In the genomic region with DNA sequence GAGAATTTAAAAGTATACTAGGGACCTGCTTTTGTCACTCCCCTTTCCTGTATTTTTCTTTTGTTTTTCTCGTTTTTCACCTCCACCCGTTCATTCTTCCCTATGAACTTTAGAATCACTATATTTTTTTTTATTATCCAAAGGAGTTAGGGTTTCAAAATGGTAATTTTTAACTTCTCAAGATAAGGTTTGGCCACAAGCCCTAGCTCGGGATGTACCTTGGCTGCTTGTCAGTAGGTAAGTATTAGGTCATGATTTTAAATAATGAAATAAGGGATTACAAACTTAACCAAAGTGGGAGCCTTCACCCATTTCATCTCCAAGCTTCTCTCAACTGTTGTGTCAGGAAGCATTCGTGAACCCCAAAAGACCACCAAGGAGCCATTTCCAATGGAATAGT, we compare ENCODE assay signal across 33 mouse cellular contexts. TPM values are rescaled to one million over a fixed set of nuclear protein-coding genes. Genes with fewer than 3 reads are reported as not detected.
"Had no signal": no experiment of that assay in that cellular context is flagged by ENCODE, and none has a peak within 500 bp of the region (broad histone marks: within the 10 kb centered on the region; RNA-seq: fewer than 3 reads in every experiment).

No protein-coding gene starts in this region.

- H3K4me1 ChIP-seq: heart, embryonic 10.5 days; heart, embryonic 12.5 days; heart, embryonic 13.5 days; heart, embryonic 15.5 days; hindbrain, embryonic 10.5 days; hindbrain, embryonic 12.5 days; hindbrain, embryonic 13.5 days; hindbrain, embryonic 15.5 days; intestine, embryonic 15.5 days; kidney, embryonic 15.5 days had no signal

- H3K4me3 ChIP-seq: heart, adult 2 months; heart, embryonic 10.5 days; heart, embryonic 12.5 days; heart, embryonic 13.5 days; heart, embryonic 15.5 days; hindbrain, embryonic 10.5 days; hindbrain, embryonic 12.5 days; hindbrain, embryonic 13.5 days; hindbrain, embryonic 15.5 days; intestine, embryonic 15.5 days; kidney, embryonic 15.5 days; layer of hippocampus, adult 2 months; left cerebral cortex, adult 2 months had no signal

- H3K9ac ChIP-seq: heart, embryonic 12.5 days; heart, embryonic 13.5 days; heart, embryonic 15.5 days; hindbrain, embryonic 12.5 days; hindbrain, embryonic 13.5 days; hindbrain, embryonic 14.5 days; hindbrain, embryonic 15.5 days; intestine, embryonic 15.5 days; kidney, embryonic 15.5 days had no signal

- H3K27ac ChIP-seq: heart, adult 2 months; heart, embryonic 10.5 days; heart, embryonic 13.5 days; heart, embryonic 15.5 days; hindbrain, embryonic 10.5 days; hindbrain, embryonic 12.5 days; hindbrain, embryonic 13.5 days; hindbrain, embryonic 14.5 days; hindbrain, embryonic 15.5 days; hindbrain, postnatal 0 days; intestine, embryonic 15.5 days; kidney, embryonic 15.5 days; kidney, postnatal 0 days; layer of hippocampus, adult 2 months; left cerebral cortex, adult 2 months had no signal

- H3K4me2 ChIP-seq: heart, embryonic 11.5 days; heart, embryonic 12.5 days; heart, embryonic 13.5 days; heart, embryonic 15.5 days; hindbrain, embryonic 12.5 days; hindbrain, embryonic 13.5 days; hindbrain, embryonic 14.5 days; hindbrain, embryonic 15.5 days; intestine, embryonic 15.5 days; kidney, embryonic 15.5 days had no signal

- DNase-seq: heart, adult 2 months; heart, postnatal 10 days; heart, postnatal 14 days; heart, postnatal 36 days; heart, postnatal 4 days; kidney, adult 11 months; kidney, adult 18-20 months; kidney, postnatal 10 days; kidney, postnatal 25 days; kidney, postnatal 4 days; layer of hippocampus, adult 9-11 months; layer of hippocampus, postnatal 36 days had no signal

- ATAC-seq: hindbrain, embryonic 16.5 days; hindbrain, postnatal 0 days; inflammation-experienced regulatory T-cells, adult 6 months; intestine, embryonic 15.5 days; intestine, embryonic 16.5 days; intestine, postnatal 0 days had no signal

- H3K36me3 ChIP-seq: heart, embryonic 12.5 days; heart, embryonic 13.5 days; heart, embryonic 15.5 days; hindbrain, embryonic 10.5 days; hindbrain, embryonic 12.5 days; hindbrain, embryonic 13.5 days; hindbrain, embryonic 15.5 days; intestine, embryonic 15.5 days; kidney, embryonic 15.5 days had no signal

- H3K27me3 ChIP-seq: heart, embryonic 12.5 days; heart, embryonic 13.5 days; heart, embryonic 15.5 days; hindbrain, embryonic 12.5 days; hindbrain, embryonic 13.5 days; hindbrain, embryonic 15.5 days; intestine, embryonic 15.5 days; kidney, embryonic 15.5 days had no signal

- H3K9me3 ChIP-seq: heart, embryonic 15.5 days; hindbrain, embryonic 12.5 days; hindbrain, embryonic 13.5 days; hindbrain, embryonic 15.5 days; intestine, embryonic 15.5 days had no signal

RNA-seq across cellular contexts. Expression of a gene that starts 23.9 kb away (rescaled TPM):
- total RNA-seq: hematopoietic stem cell, adult 5-6 weeks had no signal
